Mouse (Mus musculus) cerebellum, adult 2 months (tissue): ENCODE measurements around the gene Slit3.

Experiments
- CTCF ChIP-seq: fragments of 200-500 bp; IDR thresholded peaks from 2 replicates; pipeline ENCODE4 v1.5.1; 2011; ENCODE audit warnings: low read depth, mild to moderate bottlenecking, control low read depth, low read length, moderate library complexity, borderline replicate concordance; ENCODE audit not compliant: insufficient read depth
- POLR2A ChIP-seq: fragments of 200-500 bp; IDR thresholded peaks from 2 replicates; pipeline ENCODE4 v1.6.1; 2011; ENCODE audit warnings: low read length, control low read depth, borderline replicate concordance; ENCODE audit not compliant: insufficient read depth

DNA sequence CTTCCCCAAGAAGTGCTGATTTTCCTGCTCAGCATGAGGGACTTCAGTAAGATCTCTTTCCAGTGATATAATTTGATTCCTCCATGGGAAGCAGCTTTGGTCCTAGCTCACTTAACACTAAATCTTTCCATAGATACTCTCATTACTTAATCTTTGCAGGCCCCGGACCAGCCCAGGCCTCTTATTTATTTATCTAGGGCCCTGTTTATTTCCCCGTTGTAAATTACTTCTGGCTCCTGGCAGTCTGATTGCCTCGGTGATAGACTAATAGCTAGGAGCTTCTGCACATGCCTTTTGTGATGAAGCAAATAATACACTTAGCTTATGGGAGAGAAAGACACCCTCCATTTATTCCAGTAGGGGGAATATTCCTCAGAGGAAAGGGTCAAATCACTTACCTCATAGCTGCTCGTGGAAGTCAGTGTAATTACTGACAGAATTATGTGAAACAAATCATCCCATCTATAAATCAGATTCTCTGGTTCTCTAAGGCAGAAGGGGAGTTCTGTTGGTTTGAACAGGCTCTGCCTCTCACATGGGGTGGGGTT lies 129.9 kb downstream of the Slit3 start:
- no peak for TF ChIP-seq CTCF
- TF ChIP-seq POLR2A: no peak
